Mouse (Mus musculus) kidney, adult 8-10 months (tissue): ENCODE data around the gene Wdr60.
"Not testable (repeated sequence)": the region's sequence is repeated elsewhere in the genome, so short reads cannot be mapped to it uniquely, and the experiment has no call there.

Source experiments
- DNase-seq, 2 experiments: peaks; one replicate each; pipeline ENCODE4 v3.0.0; 2022

Gene Wdr60

DNA sequence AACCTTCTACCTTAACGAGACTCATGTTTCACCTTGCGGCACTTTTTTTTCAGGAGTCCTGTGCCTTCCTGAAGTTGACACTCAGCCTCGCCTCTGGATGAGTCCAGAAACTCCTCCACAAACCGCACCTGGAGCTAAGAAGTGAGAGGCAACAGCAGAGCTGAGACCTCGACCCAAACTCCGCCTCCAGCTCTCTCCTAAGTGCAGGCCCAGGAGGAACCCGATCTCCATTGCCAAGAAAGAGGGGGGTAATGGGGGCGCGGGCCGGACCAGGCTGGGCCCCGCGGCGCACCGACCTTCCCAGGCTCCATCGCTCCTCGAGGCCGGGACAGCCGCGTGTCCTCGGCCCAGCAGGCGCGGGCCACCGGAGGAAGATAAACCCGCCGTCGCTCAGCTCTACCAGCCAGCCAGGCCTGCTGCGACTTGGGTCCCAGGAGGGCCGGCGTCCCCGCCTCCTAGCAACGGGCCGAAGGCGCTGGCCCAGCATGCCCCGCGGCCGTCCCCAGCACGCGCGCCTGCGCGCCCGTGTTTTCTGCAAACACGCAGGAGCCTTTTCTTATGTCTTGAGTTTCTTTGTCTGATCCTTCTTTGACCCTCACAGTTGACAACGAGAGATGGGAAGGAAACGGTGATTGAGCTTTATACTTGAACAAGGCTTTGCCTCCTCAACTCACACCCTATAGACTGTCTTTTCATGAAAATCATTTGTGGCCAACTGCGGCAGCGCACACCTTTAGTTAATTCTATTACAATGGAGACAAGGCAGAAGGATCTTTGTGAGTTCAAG lies at the start of gene Wdr60:
Gene Wdr60 (minus strand): TSS at position 468 of the 787 bp plus-strand sequence.
- DNase-seq = peak; percentile 84 to 91

DNA sequence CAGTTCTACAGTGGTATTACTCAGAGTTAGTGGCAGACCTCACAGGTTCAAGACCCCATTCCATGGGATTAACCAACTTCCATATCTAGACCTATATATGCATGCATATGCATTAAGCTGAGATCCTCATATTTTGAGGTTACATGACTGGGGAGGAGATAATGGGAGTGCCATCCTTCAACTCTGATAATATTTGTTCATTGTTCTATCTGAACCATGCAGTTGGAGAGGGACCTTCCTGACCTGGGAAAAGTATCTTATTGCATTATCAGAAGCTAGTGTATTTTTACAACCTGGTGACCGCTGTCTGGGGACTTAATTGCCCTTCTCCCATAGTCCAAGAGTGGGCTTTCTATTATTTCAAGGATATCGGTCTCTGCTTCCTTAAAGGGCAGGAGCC lies 45.8 kb upstream of the Wdr60 start:
- no peak for DNase-seq

DNA sequence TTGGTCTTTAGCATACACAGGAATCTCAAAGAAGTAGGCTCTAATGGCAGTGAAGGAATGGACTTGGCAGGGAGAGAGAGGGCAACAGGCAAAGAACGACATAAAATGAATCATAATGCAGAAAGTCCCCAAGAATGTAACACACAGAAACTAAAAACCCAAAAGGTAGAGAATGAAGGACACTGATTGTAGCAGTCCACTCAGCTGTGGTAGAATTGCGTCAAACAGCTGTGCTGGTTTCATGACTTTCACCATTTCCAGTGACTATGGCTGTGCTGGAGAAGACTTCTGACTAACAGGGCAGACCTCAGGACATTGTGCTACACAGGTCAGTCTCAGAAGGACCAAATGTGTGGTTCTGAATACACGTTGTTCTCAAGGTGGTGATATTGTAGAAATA lies 45.0 kb upstream of the Wdr60 start:
- no peak for DNase-seq

DNA sequence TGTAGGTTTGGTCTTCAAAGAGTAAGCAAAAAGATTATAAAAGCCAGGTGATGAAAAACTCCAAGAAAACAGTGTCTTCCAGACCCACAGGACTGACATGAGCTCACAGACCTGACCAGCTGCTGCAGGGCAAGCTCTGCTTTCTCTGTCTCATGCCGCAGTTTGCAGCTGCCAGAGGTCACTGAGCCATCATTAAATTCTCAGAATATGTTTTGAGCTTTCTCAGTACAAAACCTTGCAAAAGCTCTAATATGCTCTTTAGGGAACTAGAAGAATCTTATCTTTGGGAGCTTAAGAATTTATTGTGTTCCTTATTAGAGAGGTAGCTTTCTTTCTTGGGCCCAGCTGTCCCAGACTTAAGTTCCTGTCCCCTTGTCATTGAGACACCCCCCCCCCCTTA lies 43.2 kb upstream of the Wdr60 start:
- peak in 1 of 2 experiments; percentile 6 for DNase-seq

DNA sequence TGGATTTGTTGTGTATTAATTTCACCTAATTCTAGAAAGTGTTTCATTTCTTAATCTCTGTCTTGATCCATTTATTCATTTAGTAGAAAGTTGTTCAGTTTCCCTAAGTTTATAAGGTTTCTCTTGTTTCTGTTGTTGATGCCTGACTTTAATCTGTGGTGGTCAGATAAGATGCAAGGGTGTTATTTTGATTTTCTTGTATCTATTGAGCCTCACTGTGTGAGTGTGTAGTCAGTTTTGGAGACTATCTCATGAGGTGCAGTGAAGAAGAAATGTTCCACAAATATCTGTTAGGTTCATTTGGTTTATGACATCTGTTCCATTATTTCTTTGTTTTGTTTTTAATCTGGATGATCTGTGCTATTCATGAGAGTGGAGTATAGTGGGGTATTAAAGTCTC lies 39.4 kb upstream of the Wdr60 start:
- no peak for DNase-seq

GRCm38 (mm10) chr12:116299906-116300305 lies 37.1 kb upstream of the Wdr60 start:
- DNase-seq = no peak

GRCm38 (mm10) chr12:116293599-116294292 lies 30.9 kb upstream of the Wdr60 start:
- DNase-seq = no peak

DNA sequence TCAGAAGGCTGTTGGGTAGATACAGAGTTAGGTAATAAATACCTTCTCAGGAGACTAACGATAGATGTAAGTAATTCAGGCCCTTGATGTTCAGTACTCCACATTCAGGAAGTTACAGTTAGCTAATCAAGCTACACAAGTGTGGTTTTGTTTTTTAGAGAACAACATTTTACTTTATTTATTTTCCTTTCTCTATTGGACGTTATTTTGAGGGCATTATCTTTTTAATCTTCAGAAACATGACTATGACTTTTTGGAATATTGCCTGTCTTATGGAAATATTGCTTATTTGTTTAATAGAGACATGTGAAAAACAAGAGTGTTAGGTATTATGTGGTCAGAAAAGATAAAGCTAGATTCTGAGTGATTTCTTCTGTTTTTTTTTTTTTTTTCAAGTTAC lies 30.4 kb upstream of the Wdr60 start:
- no peak for DNase-seq

GRCm38 (mm10) chr12:116283511-116283910 lies 20.7 kb upstream of the Wdr60 start:
- DNase-seq = no peak

DNA sequence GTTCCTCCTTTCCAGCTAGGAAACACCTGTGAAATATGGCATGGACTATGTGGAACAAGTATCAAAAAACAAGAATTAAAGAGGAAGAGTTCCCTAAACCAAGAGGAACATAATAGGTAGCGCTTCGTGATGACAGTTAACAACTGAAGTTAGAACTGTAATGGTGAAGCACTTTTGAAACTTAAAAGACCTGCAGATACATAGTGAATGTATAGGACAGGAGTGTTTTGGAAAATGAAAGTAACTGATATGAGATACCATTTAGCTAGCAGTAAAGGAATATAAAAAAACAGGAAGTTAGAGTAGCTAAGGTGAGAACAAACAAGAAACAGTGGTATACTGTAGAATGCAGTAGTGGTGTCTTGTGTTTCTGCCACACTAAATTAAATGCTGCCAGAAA lies 20.0 kb upstream of the Wdr60 start:
- no peak for DNase-seq

GRCm38 (mm10) chr12:116281427-116282281 lies 18.8 kb upstream of the Wdr60 start:
- DNase-seq = peak; percentile 20 to 27

GRCm38 (mm10) chr12:116280653-116281364 lies 18.0 kb upstream of the Wdr60 start, which contains the start of gene Esyt2:
Gene Esyt2, plus strand, starts transcription at chr12:116281196.
- DNase-seq = peak; percentile 99

- DNase-seq = no peak
Measured at GRCm38 (mm10) chr12:116280149-116280652, 17.4 kb upstream of the Wdr60 start.

DNA sequence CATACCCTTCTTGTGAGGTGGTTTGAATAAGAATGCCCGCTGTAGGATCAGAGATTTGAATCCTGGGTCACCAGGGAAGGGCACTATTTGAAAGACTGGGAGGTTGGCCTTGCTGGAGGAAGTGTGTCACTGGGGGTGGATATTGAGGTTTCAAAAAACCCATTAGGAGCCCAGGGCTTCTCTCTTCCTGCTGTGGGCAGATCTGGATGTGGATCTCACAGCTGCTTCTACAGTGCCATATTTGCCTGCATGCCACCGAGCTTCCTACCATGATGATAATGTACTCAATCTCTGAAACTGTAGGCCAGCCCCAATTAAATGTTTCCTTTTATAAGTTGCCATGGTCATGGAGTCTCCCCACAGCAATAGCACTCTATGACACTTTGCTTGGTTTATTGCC lies 16.4 kb upstream of the Wdr60 start:
- DNase-seq = no peak

DNA sequence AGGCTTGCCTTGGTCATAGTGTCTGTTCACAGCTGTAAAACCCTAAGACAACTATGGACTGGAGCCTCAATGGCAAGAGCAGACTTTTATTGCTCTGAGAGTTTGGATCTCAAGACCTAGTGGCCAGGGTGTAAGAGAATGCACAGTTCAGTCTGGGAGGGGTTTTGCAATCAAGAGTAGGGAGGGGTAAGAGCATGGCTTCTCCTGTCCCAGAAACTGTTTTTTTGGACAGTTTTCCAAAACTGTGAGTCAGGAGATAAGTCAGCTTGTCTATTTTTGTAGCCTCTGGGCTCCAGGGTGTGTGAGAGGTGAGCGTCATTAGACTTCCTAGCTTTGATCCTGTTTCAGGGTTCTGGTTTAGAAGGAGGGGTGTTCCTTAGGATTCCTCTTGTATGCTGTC lies 15.7 kb upstream of the Wdr60 start:
- no peak for DNase-seq

DNA sequence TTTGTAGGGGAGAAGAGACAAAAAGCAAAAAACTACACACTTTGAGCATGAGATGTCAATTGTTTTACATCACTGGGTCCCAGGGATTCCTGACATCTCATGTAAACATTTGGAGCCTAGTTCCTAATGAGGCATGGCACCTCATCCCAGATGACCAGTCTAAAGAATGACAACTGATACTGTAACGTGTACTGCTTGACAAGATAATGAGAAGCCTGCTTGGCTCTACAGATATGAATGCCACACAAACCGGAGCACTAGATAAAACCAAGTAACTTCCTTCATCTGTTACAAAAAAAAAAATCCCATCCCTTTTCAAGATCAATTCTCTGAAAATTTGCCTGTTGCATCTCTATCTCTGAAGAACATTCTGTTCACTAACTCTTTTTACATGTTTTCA lies 14.1 kb upstream of the Wdr60 start:
- no peak for DNase-seq

- DNase-seq = no peak
Measured at GRCm38 (mm10) chr12:116275631-116276030, 12.8 kb upstream of the Wdr60 start.

- not testable (repeated sequence) for DNase-seq
Measured at GRCm38 (mm10) chr12:116275086-116275485, 12.3 kb upstream of the Wdr60 start, which contains the start of gene Gm11027. Gene Gm11027, plus strand, starts transcription at chr12:116275386.

DNA sequence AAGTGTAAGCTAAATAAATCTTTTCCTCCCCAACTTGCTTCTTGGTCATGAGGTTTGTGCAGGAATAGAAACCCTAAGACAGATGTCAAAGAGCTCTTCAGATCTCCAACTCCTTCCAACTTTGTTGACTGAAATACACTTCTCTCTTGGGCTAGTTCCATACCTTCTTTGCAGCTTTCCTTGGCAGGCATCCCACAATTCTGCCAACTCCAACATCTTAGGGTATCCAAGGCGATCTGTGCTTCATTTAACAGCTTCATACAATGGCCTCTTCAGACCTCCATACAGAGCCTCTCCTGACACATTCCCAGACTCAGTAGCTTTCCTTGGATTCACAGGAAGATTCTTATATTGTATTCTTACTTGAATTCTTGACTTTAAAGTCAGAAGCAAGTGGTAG lies 10.9 kb upstream of the Wdr60 start:
- DNase-seq = no peak

- DNase-seq = no peak
Measured at GRCm38 (mm10) chr12:116271071-116271470, 8.2 kb upstream of the Wdr60 start.

DNA sequence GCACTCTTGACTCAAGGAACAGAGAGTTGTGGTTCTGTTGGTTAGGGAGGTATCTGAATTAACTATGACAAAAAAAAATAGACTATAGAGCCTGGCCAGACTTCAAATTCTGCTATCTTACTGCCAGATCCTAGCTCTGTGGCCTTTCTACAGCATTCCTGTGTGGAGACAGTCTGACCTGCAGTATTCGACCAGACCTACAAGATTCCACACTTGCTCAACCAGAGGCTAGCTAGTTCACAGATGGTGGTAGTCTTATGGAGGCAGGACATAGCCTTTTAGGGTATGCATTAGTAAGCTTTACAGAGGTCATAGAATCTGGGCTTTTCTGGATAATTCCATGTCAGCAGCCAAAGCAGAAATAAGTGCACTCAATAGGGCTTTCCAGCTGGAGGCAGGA lies 7.7 kb upstream of the Wdr60 start:
- no peak for DNase-seq

DNA sequence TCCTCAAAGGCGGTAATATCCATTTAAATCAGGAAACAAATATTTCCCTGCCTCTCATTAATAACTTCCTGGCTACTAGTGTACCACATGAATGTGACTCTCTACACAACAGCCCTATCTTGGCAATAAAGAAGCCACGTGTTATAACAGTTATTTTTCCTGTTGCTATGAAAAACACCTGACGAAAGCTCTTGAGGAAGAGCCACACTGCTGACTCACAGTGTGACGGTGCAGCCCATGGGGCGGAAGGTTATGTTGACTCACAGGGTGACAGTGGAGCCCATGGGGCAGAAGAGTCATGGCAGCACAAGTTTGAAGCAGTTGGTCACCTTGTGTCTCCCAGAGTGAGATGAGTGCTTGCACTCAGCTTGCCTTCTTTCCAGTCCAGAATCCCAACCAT lies 6.6 kb upstream of the Wdr60 start:
- DNase-seq = no peak
